Mouse (Mus musculus) myocyte (in vitro differentiated cells): Measurements from ENCODE around the gene Sec62. TPM values are rescaled to one million over a fixed set of nuclear protein-coding genes. Genes with fewer than 3 reads are reported as not detected.

Source experiments
- H3K27me3 ChIP-seq: one replicate; pipeline ENCODE4 v1.6.1; 2011; ENCODE audit not compliant: control insufficient read depth, insufficient read depth, insufficient read length
- H3K36me3 ChIP-seq: one replicate; pipeline ENCODE4 v1.6.1; 2011; ENCODE audit not compliant: control insufficient read depth, insufficient read depth
- H3K4me2 ChIP-seq: one replicate; pipeline ENCODE4 v1.6.1; 2011; ENCODE audit warnings: low read depth, control low read depth
- H3K4me3 ChIP-seq: one replicate; pipeline ENCODE4 v1.5.1; 2011; ENCODE audit warnings: mild to moderate bottlenecking, control low read depth, moderate library complexity
- H3K79me2 ChIP-seq: one replicate; pipeline ENCODE4 v1.6.1; 2011; ENCODE audit not compliant: control insufficient read depth, insufficient read depth
- H3ac ChIP-seq: one replicate; pipeline ENCODE4 v1.6.1; 2011; ENCODE audit not compliant: control insufficient read depth, insufficient read length
- CEBPB ChIP-seq: IDR thresholded peaks from 2 replicates; pipeline ENCODE4 v1.6.1; 2011; ENCODE audit warnings: mild to moderate bottlenecking, moderate library complexity; ENCODE audit not compliant: poor library complexity, insufficient read depth, severe bottlenecking
- E2F4 ChIP-seq: IDR thresholded peaks from one replicate; pipeline ENCODE4 v1.6.1; 2011; ENCODE audit warnings: mild to moderate bottlenecking, control low read depth, moderate library complexity; ENCODE audit not compliant: insufficient read depth
- MAX ChIP-seq: IDR thresholded peaks from one replicate; pipeline ENCODE4 v1.6.1; 2011; ENCODE audit warnings: low read depth, mild to moderate bottlenecking, control low read depth
- MYOD1 ChIP-seq, 3 experiments: IDR thresholded peaks; one replicate each; pipeline ENCODE4 v1.6.1; 2011; ENCODE audit warnings: control low read depth in 2 of 3, low read depth in 2 of 3, mild to moderate bottlenecking in 2 of 3, moderate library complexity in 1 of 3; ENCODE audit not compliant: insufficient read length in 2 of 3, control insufficient read depth in 1 of 3
- MYOG ChIP-seq, 3 experiments: IDR thresholded peaks; one replicate each; pipeline ENCODE4 v1.6.1; 2011; ENCODE audit warnings: control low read depth in 2 of 3, low read depth in 2 of 3, mild to moderate bottlenecking in 2 of 3; ENCODE audit not compliant: insufficient read length in 2 of 3, control insufficient read depth in 1 of 3, insufficient read depth in 1 of 3
- POLR2A ChIP-seq: IDR thresholded peaks from one replicate; pipeline ENCODE4 v1.6.1; 2011; ENCODE audit warnings: low read depth, mild to moderate bottlenecking, control low read depth, moderate library complexity; ENCODE audit not compliant: insufficient read length
- POLR2AphosphoS2 ChIP-seq: IDR thresholded peaks from one replicate; pipeline ENCODE4 v1.6.1; 2011; ENCODE audit warnings: low read depth, control low read depth; ENCODE audit not compliant: insufficient read length
- REST ChIP-seq: IDR thresholded peaks from one replicate; pipeline ENCODE4 v1.6.1; 2011; ENCODE audit warnings: mild to moderate bottlenecking, control low read depth, moderate library complexity; ENCODE audit not compliant: insufficient read depth, insufficient read length
- SRF ChIP-seq: IDR thresholded peaks from one replicate; pipeline ENCODE4 v1.6.1; 2011; ENCODE audit warnings: low read depth; ENCODE audit not compliant: control insufficient read depth, insufficient read length
- TCF12 ChIP-seq: IDR thresholded peaks from one replicate; pipeline ENCODE4 v1.6.1; 2011; ENCODE audit warnings: mild to moderate bottlenecking, control low read depth; ENCODE audit not compliant: poor library complexity, insufficient read depth, severe bottlenecking
- TCF3 ChIP-seq: IDR thresholded peaks from one replicate; pipeline ENCODE4 v1.6.1; 2011; ENCODE audit warnings: low read depth, control low read depth; ENCODE audit not compliant: insufficient read length
- USF1 ChIP-seq: IDR thresholded peaks from one replicate; pipeline ENCODE4 v1.6.1; 2011; ENCODE audit warnings: low read depth, mild to moderate bottlenecking, control low read depth, moderate library complexity
- polyA plus RNA-seq: library from polyadenylated mRNA; unstranded; fragments of >200 nt; fragmentation: generic; extraction: Trizol; gene quantifications from one replicate; pipeline ENCODE4 v1.2.1, GENCODE M21; 2012; ENCODE audit warnings: missing spikeins

Sec62 gene
- polyA plus RNA-seq, 1 experiment: 19.5 TPM

DNA sequence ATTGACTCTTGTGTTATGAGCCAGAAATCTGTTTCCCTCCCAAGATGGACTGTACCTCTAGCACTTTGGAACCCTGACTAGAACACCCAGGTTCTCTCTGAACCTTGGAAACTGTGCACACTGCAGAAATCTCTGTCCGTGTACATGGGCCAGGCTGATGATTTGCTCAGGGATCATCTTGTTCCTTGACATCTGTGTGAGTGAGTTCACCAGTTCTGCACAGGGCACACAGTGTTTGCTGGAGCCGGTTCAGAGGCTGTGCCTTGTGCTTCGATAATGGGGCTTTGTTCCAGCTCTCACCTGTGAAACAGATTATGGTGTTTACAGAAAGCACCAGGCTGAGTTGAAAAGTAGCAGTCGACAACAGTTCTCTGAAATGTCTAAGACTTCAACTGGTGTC is 20.0 kb upstream of the Sec62 start:
- H3K4me2 ChIP-seq: no peak overlapping the region
- TF ChIP-seq CEBPB (no peak), TCF12 (no peak), USF1 (no peak), SRF (no peak), TCF3 (no peak), MAX (no peak), POLR2AphosphoS2 (no peak), POLR2A (no peak)

DNA sequence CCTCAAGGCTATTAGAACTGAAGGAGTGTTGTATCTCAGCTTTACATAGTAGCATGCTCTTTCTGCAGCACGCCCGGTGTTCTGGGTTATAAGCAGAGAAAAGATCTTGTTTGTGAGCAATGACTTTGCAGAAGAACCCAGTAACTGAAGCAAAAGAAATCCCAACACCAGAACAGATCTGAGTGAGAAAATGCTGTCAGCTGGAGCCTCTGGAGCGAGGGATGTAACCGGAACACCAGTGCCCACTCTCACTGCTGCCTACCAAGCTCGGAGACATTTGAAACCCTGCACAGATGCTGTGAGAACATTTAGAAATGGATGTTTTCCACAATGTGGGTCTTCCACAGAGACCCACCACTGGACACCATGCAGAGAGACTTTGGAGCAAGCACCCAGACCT is 18.0 kb upstream of the Sec62 start:
- Histone ChIP-seq H3K4me2 (no peak overlapping the region), H3K4me3 (no peak overlapping the region), H3K27me3 (no peaks in the 10 kb centered on the region), H3K36me3 (no peaks in the 10 kb centered on the region), H3ac (no peak overlapping the region), H3K79me2 (no peaks in the 10 kb centered on the region)
- no peak for TF ChIP-seq MAX
- no peak for TF ChIP-seq POLR2AphosphoS2
- TF ChIP-seq REST: no peak
- no peak for TF ChIP-seq CEBPB
- no peak for TF ChIP-seq E2F4
- TF ChIP-seq POLR2A: no peak
- no peak for TF ChIP-seq MYOD1 (IDR thresholded peaks at IDR 0.05; ENCODE audit: control insufficient read depth in 1 of 3, insufficient read length in 2 of 3, low read depth in 2 of 3)
- TF ChIP-seq MYOG (IDR thresholded peaks at IDR 0.05; ENCODE audit: control insufficient read depth in 1 of 3, insufficient read depth in 1 of 3, insufficient read length in 2 of 3, low read depth in 2 of 3): no peak
- no peak for TF ChIP-seq USF1
- no peak for TF ChIP-seq SRF

More for the DNA sequence above, 20.0 kb upstream of the Sec62 start:
- Histone ChIP-seq H3K36me3 (no peaks in the 10 kb centered on the region), H3K79me2 (no peaks in the 10 kb centered on the region), H3ac (no peak overlapping the region), H3K4me3 (no peak overlapping the region), H3K27me3 (no peaks in the 10 kb centered on the region)

DNA sequence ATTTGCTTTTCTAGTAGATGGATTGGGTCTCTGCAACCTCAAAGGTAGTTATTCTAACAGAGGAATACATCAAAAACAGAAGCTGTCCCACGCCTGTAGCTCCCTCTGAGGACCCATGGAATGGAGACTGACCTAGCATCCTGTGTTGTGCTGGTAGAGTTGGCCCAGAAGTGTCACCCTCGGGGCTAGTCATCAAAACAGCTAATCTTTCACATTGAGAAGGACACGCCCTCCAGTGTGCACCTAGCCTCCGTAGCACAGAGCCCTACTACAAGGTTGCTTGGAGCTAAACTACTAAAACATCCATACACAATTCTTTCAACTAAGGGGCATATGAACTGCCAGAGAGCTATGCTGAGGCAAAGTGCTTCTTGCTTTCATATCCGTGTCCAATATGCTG is 14.7 kb upstream of the Sec62 start:
- H3K4me2 ChIP-seq: no peak overlapping the region

DNA sequence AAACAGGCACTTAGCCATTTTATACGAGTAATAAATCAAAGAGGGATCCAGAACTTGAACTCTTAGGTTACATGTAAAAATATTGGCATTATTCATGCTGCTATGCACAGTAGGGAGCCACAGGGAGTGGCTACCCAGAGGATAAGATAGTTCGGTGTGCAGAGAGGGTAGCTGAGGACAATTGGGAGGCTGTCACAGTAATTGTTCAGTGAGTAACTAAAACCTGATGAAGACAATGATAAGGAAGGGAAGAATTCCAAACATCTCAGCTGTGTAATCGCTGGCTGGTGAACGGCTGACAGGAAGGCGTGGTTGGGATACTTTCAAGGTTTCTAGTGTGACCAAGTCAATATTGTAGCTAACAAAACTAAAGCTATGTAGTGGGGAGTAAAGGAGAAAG is 4.1 kb upstream of the Sec62 start:
- H3K79me2 ChIP-seq: peaks cover under 1% of the 10 kb centered on the region
- peak overlapping the region; percentile 37 for H3K4me2 ChIP-seq
- H3K27me3 ChIP-seq: no peaks in the 10 kb centered on the region
- H3K36me3 ChIP-seq: no peaks in the 10 kb centered on the region
- no peak overlapping the region for H3K4me3 ChIP-seq
- H3ac ChIP-seq: no peak overlapping the region
- TF ChIP-seq MYOD1 (IDR thresholded peaks at IDR 0.05; ENCODE audit: control insufficient read depth in 1 of 3, insufficient read length in 2 of 3, low read depth in 2 of 3) (peak in 1 of 3 experiments; percentile 5), MYOG (IDR thresholded peaks at IDR 0.05; ENCODE audit: control insufficient read depth in 1 of 3, insufficient read depth in 1 of 3, insufficient read length in 2 of 3, low read depth in 2 of 3) (no peak)

More for the DNA sequence above, 14.7 kb upstream of the Sec62 start:
- Histone ChIP-seq H3K79me2 (no peaks in the 10 kb centered on the region), H3K4me3 (no peak overlapping the region), H3K27me3 (no peaks in the 10 kb centered on the region), H3ac (no peak overlapping the region), H3K36me3 (no peaks in the 10 kb centered on the region)
- TF ChIP-seq TCF12 (no peak), MYOD1 (IDR thresholded peaks at IDR 0.05; ENCODE audit: control insufficient read depth in 1 of 3, insufficient read length in 2 of 3, low read depth in 2 of 3) (no peak), E2F4 (no peak), POLR2A (no peak), SRF (no peak), POLR2AphosphoS2 (no peak), USF1 (no peak), MYOG (IDR thresholded peaks at IDR 0.05; ENCODE audit: control insufficient read depth in 1 of 3, insufficient read depth in 1 of 3, insufficient read length in 2 of 3, low read depth in 2 of 3) (no peak), MAX (no peak), CEBPB (no peak), REST (no peak), TCF3 (no peak)

DNA sequence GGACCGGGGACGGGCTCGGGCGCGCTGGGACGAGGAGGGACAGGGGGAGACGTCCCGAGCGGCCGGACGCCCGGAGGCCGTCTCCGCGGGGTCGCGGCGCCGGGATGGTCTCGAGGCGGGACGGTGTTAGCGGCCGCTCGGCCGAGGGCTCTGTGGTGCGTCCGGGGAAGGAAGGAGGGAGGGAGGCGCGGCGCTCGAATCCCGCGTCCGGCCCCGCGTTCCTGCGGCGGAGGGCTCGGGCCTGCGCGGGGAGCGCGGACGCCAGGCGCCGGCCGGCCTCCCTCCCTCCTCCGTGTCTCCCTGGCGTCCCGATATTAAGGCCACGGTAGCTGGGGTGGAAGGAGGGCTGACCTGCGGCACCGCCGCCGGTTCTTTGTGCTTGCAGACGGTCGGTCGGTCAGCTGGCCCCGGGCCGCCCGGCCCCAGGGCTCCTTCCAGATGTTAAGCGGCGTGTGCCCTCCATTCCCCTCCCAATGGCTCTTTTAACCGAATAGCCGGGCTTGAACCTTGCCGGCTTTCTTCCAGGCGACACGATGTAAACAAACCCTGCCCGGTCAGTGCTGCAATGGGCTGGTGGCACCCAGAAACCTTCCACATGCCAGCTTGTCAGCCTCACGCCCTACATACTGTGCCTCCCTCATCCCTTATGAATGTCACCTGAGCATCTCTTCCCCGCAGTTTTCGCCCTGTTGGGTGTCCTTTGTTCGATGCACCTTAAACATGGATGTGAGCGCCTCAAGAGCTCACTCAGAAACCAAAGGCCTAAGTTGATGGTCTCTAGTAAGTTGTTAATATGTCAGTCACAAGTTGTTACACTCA is 937 bp downstream of the Sec62 start:
- TF ChIP-seq E2F4 (no peak), TCF12 (no peak), CEBPB (no peak), USF1 (no peak), POLR2A (no peak), MYOD1 (IDR thresholded peaks at IDR 0.05; ENCODE audit: control insufficient read depth in 1 of 3, insufficient read length in 2 of 3, low read depth in 2 of 3) (no peak), SRF (no peak), MAX (no peak), REST (no peak), POLR2AphosphoS2 (no peak), TCF3 (no peak), MYOG (IDR thresholded peaks at IDR 0.05; ENCODE audit: control insufficient read depth in 1 of 3, insufficient read depth in 1 of 3, insufficient read length in 2 of 3, low read depth in 2 of 3) (no peak)
- Histone ChIP-seq H3K79me2 (peaks cover 51% of the 10 kb centered on the region), H3K4me2 (peak overlapping the region; percentile 71), H3K36me3 (no peaks in the 10 kb centered on the region), H3K4me3 (peak overlapping the region; percentile 48), H3ac (peak overlapping the region; percentile 86), H3K27me3 (no peaks in the 10 kb centered on the region)
